Mouse (Mus musculus): ENCODE measurements around the gene Nrip1.

GRCm38 (mm10) chr16:76280365-76280764 is 93.3 kb downstream of the Nrip1 start:
- no peak for TF ChIP-seq CTCF (IDR thresholded peaks at IDR 0.05)
- no peak for TF ChIP-seq POLR2A (IDR thresholded peaks at IDR 0.05; ENCODE audit: insufficient read depth, low read depth, low read length)

All from heart, adult 2 months (tissue).